Mouse (Mus musculus): ENCODE data around the gene Spock1. TPM values are rescaled to one million over a fixed set of nuclear protein-coding genes. Genes with fewer than 3 reads are reported as not detected.

Spock1 gene
- total and polyA plus RNA-seq, 3 experiments = not detected

DNA sequence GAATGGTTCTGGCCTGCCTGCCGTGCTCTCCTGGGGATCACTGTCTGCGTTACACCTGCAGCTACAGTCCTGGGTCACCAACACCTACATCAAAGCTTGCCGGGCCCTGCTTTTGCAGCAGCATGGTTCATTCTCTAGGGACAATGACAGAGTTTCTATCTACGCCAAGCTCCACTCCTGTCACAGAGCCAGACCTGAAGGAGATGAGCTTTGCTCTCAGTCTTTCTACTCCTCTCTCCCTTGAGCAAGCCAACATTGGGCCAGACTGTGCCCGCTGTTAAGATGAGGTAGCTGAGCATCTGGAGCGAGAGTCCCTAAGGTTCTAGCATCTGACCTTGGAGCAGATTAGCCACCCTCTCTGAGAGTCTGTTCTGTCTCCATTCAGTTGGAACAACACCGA is 95.5 kb downstream of the Spock1 start:
- no peak overlapping the region for H3K27ac ChIP-seq (ENCODE audit: insufficient read depth, low read depth)
- H3K9ac ChIP-seq (ENCODE audit: insufficient read depth, low read depth) = no peak overlapping the region
- no peaks in the 10 kb centered on the region for H3K27me3 ChIP-seq (replicated peaks)
- no peak overlapping the region for H3K4me3 ChIP-seq (replicated peaks in 1 of 3; ENCODE audit: low read depth in 2 of 3, low read length in 2 of 3, poor library complexity in 1 of 3)
- no peaks in the 10 kb centered on the region for H3K79me2 ChIP-seq (replicated peaks; ENCODE audit: control insufficient read depth, extremely low read depth, insufficient read depth, poor library complexity, severe bottlenecking)
- no peaks in the 10 kb centered on the region for H3K4me1 ChIP-seq (ENCODE audit: control insufficient read depth in 1 of 2, insufficient read depth in 2 of 2)
- H3K9me3 ChIP-seq (replicated peaks; ENCODE audit: low read length) = peaks cover 84% of the 10 kb centered on the region
- DNase-seq (ENCODE audit: extremely low read depth) = no peak
- H3K4me2 ChIP-seq (ENCODE audit: insufficient read depth, low read depth, poor library complexity, severe bottlenecking) = no peak overlapping the region
- in situ Hi-C loops (cut with MboI; ENCODE audit: low pct_ligation_motif_present, low pct_unique_long_range_greater_than_20kb, low sequenced_read_pairs) = no loop called here
- TF ChIP-seq ZC3H11A (IDR thresholded peaks at IDR 0.05; ENCODE audit: low read depth, low read length) (no peak), GABPA (IDR thresholded peaks at IDR 0.05; ENCODE audit: insufficient replicate concordance, low read depth, low read length) (no peak), RCOR1 (conservative IDR thresholded peaks at IDR 0.05; ENCODE audit: low read depth, low read length) (no peak), SMC3 (IDR thresholded peaks at IDR 0.05; ENCODE audit: low read depth, low read length) (no peak), RAD21 (IDR thresholded peaks at IDR 0.05; ENCODE audit: low read depth, low read length) (no peak)
- dilution Hi-C loops (cut with MboI; ENCODE audit: extremely low pct_ligation_motif_present, extremely low pct_unique_long_range_greater_than_20kb, low sequenced_read_pairs) = no loop called here
- H3K36me3 ChIP-seq (replicated peaks in 1 of 2; ENCODE audit: control insufficient read depth in 1 of 2, insufficient read depth in 1 of 2, low read length in 1 of 2) = no peaks in the 10 kb centered on the region

DNA sequence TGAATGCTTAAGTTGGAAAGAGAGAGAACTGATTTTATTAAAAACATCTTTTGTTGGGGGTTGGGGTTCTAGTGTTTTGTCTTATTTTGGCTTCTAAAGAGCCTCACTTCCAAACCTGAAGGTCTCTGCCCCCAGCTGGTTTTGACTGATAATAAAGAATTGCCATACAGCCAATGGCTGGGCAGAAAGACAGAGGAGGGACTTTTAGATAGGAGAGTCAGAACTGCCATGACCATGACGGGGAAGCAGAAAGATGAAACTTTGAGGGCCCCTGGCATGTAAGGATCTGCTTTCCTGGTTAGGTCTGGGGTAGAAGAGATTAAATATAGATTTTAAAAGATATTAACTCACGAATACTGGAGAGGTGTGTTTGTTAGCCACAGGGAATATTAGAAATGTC is 96.9 kb downstream of the Spock1 start:
- in situ Hi-C loops (cut with MboI; ENCODE audit: low pct_ligation_motif_present, low pct_unique_long_range_greater_than_20kb, low sequenced_read_pairs) = no loop called here
- no peak overlapping the region for H3K4me2 ChIP-seq (ENCODE audit: insufficient read depth, low read depth, poor library complexity, severe bottlenecking)

DNA sequence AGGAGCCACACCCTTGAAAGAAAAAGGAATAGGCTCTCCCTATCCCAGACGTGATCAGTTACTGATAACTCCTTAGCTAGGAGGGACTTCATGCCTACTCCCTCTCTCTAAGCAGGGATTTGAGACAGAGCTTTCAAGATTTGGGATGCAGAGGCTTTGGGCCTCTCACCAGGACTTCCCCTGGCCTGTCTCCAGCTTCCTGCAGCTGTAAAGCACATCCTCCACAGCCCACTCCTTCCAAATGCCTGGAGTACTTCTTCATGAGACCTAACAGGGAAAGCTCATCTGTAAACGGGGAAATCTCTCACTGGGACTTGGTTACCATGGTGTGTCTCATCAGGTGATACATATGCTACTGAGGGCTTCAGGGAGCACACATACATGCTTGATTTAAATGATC is 97.3 kb downstream of the Spock1 start:
- DNase-seq (ENCODE audit: extremely low read depth) = no peak
- in situ Hi-C loops (cut with MboI; ENCODE audit: low pct_ligation_motif_present, low pct_unique_long_range_greater_than_20kb, low sequenced_read_pairs) = no loop called here
- TF ChIP-seq MAFK (IDR thresholded peaks at IDR 0.05; ENCODE audit: insufficient replicate concordance, low read length) = no peak
- no peak for TF ChIP-seq ELF1 (IDR thresholded peaks at IDR 0.05; ENCODE audit: low read depth, low read length)
- TF ChIP-seq TBP (conservative IDR thresholded peaks at IDR 0.05; ENCODE audit: low read depth, low read length) = no peak
- TF ChIP-seq ZC3H11A (IDR thresholded peaks at IDR 0.05; ENCODE audit: low read depth, low read length) = no peak
- TF ChIP-seq SIN3A (IDR thresholded peaks at IDR 0.05; ENCODE audit: low read length) = no peak
- TF ChIP-seq UBTF (IDR thresholded peaks at IDR 0.05; ENCODE audit: low read depth, low read length) = no peak
- H3K27ac ChIP-seq (ENCODE audit: insufficient read depth, low read depth) = no peak overlapping the region
- H3K9me3 ChIP-seq (replicated peaks; ENCODE audit: low read length) = peaks cover 87% of the 10 kb centered on the region
- no peaks in the 10 kb centered on the region for H3K36me3 ChIP-seq (replicated peaks in 1 of 2; ENCODE audit: control insufficient read depth in 1 of 2, insufficient read depth in 1 of 2, low read length in 1 of 2)
- no peak overlapping the region for H3K4me2 ChIP-seq (ENCODE audit: insufficient read depth, low read depth, poor library complexity, severe bottlenecking)
- H3K4me3 ChIP-seq (replicated peaks in 1 of 3; ENCODE audit: low read depth in 2 of 3, low read length in 2 of 3, poor library complexity in 1 of 3) = no peak overlapping the region
- no peaks in the 10 kb centered on the region for H3K79me2 ChIP-seq (replicated peaks; ENCODE audit: control insufficient read depth, extremely low read depth, insufficient read depth, poor library complexity, severe bottlenecking)
- H3K27me3 ChIP-seq (replicated peaks) = no peaks in the 10 kb centered on the region
- H3K4me1 ChIP-seq (ENCODE audit: control insufficient read depth in 1 of 2, insufficient read depth in 2 of 2) = no peaks in the 10 kb centered on the region
- dilution Hi-C loops (cut with MboI; ENCODE audit: extremely low pct_ligation_motif_present, extremely low pct_unique_long_range_greater_than_20kb, low sequenced_read_pairs) = no loop called here
- no peak overlapping the region for H3K9ac ChIP-seq (ENCODE audit: insufficient read depth, low read depth)

More for the DNA sequence above, 96.9 kb downstream of the Spock1 start:
- Histone ChIP-seq H3K79me2 (replicated peaks; ENCODE audit: control insufficient read depth, extremely low read depth, insufficient read depth, poor library complexity, severe bottlenecking) (no peaks in the 10 kb centered on the region), H3K4me1 (ENCODE audit: control insufficient read depth in 1 of 2, insufficient read depth in 2 of 2) (no peaks in the 10 kb centered on the region), H3K9ac (ENCODE audit: insufficient read depth, low read depth) (no peak overlapping the region), H3K4me3 (replicated peaks in 1 of 3; ENCODE audit: low read depth in 2 of 3, low read length in 2 of 3, poor library complexity in 1 of 3) (no peak overlapping the region), H3K36me3 (replicated peaks in 1 of 2; ENCODE audit: control insufficient read depth in 1 of 2, insufficient read depth in 1 of 2, low read length in 1 of 2) (no peaks in the 10 kb centered on the region), H3K9me3 (replicated peaks; ENCODE audit: low read length) (peaks cover 89% of the 10 kb centered on the region), H3K27ac (ENCODE audit: insufficient read depth, low read depth) (no peak overlapping the region), H3K27me3 (replicated peaks) (no peaks in the 10 kb centered on the region)
- no peak for DNase-seq (ENCODE audit: extremely low read depth)
- dilution Hi-C loops (cut with MboI; ENCODE audit: extremely low pct_ligation_motif_present, extremely low pct_unique_long_range_greater_than_20kb, low sequenced_read_pairs) = no loop called here
- no peak for TF ChIP-seq POLR2AphosphoS2 (IDR thresholded peaks at IDR 0.05; ENCODE audit: low read depth, low read length)
- no peak for TF ChIP-seq EP300 (IDR thresholded peaks at IDR 0.05; ENCODE audit: low read length)
- TF ChIP-seq MYC (IDR thresholded peaks at IDR 0.05; ENCODE audit: low read depth, low read length) = no peak
- no peak for TF ChIP-seq MAFK (IDR thresholded peaks at IDR 0.05; ENCODE audit: insufficient replicate concordance, low read length)
- no peak for TF ChIP-seq CHD1 (IDR thresholded peaks at IDR 0.05; ENCODE audit: low read depth, low read length)
- TF ChIP-seq MAX (IDR thresholded peaks at IDR 0.05; ENCODE audit: low read length) = no peak
- TF ChIP-seq MEF2A (IDR thresholded peaks at IDR 0.05; ENCODE audit: borderline replicate concordance, low read depth, low read length) = no peak
- TF ChIP-seq SIN3A (IDR thresholded peaks at IDR 0.05; ENCODE audit: low read length) = no peak
- TF ChIP-seq HCFC1 (IDR thresholded peaks at IDR 0.05; ENCODE audit: low read depth, low read length) = no peak
- no peak for TF ChIP-seq NELFE (IDR thresholded peaks at IDR 0.05; ENCODE audit: low read depth, low read length)
- no peak for TF ChIP-seq CTCF (conservative IDR thresholded peaks at IDR 0.05 in 1 of 2, IDR thresholded peaks at IDR 0.05 in 1 of 2; ENCODE audit: low read depth in 2 of 2, low read length in 2 of 2)
- TF ChIP-seq JUN (IDR thresholded peaks at IDR 0.05; ENCODE audit: insufficient read depth, low read depth, low read length) = no peak
- no peak for TF ChIP-seq ELF1 (IDR thresholded peaks at IDR 0.05; ENCODE audit: low read depth, low read length)
- no peak for TF ChIP-seq E2F4 (IDR thresholded peaks at IDR 0.05; ENCODE audit: insufficient replicate concordance, low read depth, low read length)
- TF ChIP-seq USF2 (conservative IDR thresholded peaks at IDR 0.05; ENCODE audit: low read depth, low read length) = no peak
- no peak for TF ChIP-seq MXI1 (IDR thresholded peaks at IDR 0.05; ENCODE audit: low read depth, low read length)
